Mouse (Mus musculus): Measurements from ENCODE around the gene Fat1. TPM values are rescaled to one million over a fixed set of nuclear protein-coding genes. Genes with fewer than 3 reads are reported as not detected.

Fat1 gene
- total and polyA plus RNA-seq, 3 experiments: under 0.01 TPM; not detected in 2

DNA sequence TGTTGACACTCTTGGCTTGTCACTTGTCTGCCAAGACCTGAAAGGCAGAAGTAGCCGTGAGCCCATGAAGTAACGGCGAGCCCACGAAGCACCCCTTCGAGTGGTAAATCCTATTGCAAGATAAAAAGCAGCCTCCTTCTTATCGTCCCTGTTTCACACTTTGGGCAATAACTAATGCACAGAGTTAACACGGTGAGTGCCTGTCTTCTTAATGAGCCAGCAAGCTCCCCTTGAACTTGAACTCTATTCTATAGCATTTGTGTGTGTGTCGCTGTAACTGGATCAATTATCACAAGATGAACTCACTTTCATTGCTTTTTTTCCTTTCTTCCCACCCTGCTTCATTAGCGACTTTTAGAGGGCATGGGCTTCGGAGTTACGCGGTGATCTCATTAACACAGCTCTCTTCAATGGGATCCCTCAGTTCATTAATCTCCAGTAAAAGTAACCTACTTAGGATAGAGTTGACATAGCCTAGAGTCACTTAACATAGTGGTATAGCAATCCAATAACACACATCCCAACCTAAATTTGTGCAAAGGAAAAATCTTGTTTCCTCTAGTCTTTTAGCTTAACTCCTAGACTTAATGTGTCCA, 15.7 kb upstream of the Fat1 start:
- no peak for DNase-seq (ENCODE audit: low read depth, low spot score)
- no peaks in the 10 kb centered on the region for H3K79me2 ChIP-seq (ENCODE audit: control insufficient read depth, insufficient read depth, low read length, poor library complexity)
- no peak overlapping the region for H3K4me3 ChIP-seq (ENCODE audit: control insufficient read depth in 1 of 2, insufficient read depth in 1 of 2, low read depth in 2 of 2, low read length in 2 of 2)
- no peak overlapping the region for H3K9ac ChIP-seq (ENCODE audit: control insufficient read depth, low read depth, low read length, poor library complexity, severe bottlenecking)
- no peaks in the 10 kb centered on the region for H3K36me3 ChIP-seq (ENCODE audit: control insufficient read depth in 1 of 2, insufficient read depth in 2 of 2, low read length in 2 of 2)
- H3K27me3 ChIP-seq (ENCODE audit: control insufficient read depth in 1 of 2, insufficient read depth in 2 of 2, low read length in 2 of 2): no peaks in the 10 kb centered on the region
- H3K27ac ChIP-seq (ENCODE audit: control insufficient read depth, low read depth, low read length): no peak overlapping the region
- no peaks in the 10 kb centered on the region for H3K9me3 ChIP-seq (replicated peaks; ENCODE audit: insufficient read depth, low read length)
- TF ChIP-seq MYC (IDR thresholded peaks at IDR 0.05; ENCODE audit: low read depth, low read length) (no peak), CHD1 (IDR thresholded peaks at IDR 0.05; ENCODE audit: low read depth, low read length) (no peak), GABPA (IDR thresholded peaks at IDR 0.05; ENCODE audit: low read depth, low read length) (no peak), ZKSCAN1 (IDR thresholded peaks at IDR 0.05; ENCODE audit: low read depth, low read length) (no peak), EP300 (IDR thresholded peaks at IDR 0.05; ENCODE audit: low read depth in 1 of 2, low read length in 2 of 2) (no peak), POLR2A (IDR thresholded peaks at IDR 0.05; ENCODE audit: control insufficient read depth in 1 of 2, insufficient read depth in 1 of 2, low read depth in 1 of 2, low read length in 2 of 2, poor library complexity in 1 of 2) (no peak), POLR2AphosphoS5 (IDR thresholded peaks at IDR 0.05; ENCODE audit: borderline replicate concordance, low read depth, low read length) (no peak), CHD2 (IDR thresholded peaks at IDR 0.05; ENCODE audit: low read length) (no peak), USF2 (IDR thresholded peaks at IDR 0.05; ENCODE audit: borderline replicate concordance in 1 of 2, insufficient read depth in 1 of 2, low read depth in 1 of 2, low read length in 2 of 2) (no peak), SMC3 (IDR thresholded peaks at IDR 0.05; ENCODE audit: low read depth, low read length) (no peak), MAFK (IDR thresholded peaks at IDR 0.05; ENCODE audit: borderline replicate concordance, low read depth, low read length) (no peak), TAL1 (IDR thresholded peaks at IDR 0.05; ENCODE audit: low read length) (no peak), TCF12 (IDR thresholded peaks at IDR 0.05; ENCODE audit: low read depth, low read length) (no peak)
- H3K4me1 ChIP-seq (ENCODE audit: control insufficient read depth in 1 of 2, insufficient read depth in 2 of 2, low read length in 2 of 2): no peaks in the 10 kb centered on the region

DNA sequence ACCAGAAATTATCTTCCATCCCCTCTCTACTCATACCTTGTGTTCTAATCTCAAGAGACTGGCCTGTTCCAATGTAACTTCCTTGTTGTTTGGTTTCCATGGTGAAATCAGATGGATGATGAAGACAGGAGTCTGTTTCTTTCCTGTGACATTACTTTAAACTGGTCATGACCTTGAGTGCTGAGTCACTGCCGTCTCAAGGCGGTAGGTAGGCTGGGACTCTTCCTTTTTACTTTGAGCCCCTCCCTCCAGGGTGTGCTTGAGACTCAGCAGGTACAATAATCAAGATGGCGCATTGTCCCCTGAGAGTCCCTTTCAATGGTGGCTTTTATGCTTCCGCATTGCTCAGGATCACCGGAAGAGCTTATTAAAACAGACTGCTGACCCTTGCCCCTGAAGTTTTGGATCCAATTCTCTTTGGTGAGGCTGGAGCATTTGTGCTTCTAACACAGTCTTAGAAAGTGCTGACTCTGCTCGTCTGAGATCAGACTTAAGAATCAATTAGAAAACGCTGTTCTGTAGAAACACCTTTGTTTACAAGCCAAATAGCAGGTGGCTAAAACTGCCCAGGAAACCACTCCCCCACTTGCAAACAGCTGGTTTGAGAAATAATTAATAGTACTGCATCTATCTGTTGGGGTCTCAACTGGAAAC, 14.7 kb upstream of the Fat1 start:
- Histone ChIP-seq H3K36me3 (ENCODE audit: control insufficient read depth in 1 of 2, insufficient read depth in 2 of 2, low read length in 2 of 2) (no peaks in the 10 kb centered on the region), H3K79me2 (ENCODE audit: control insufficient read depth, insufficient read depth, low read length, poor library complexity) (no peaks in the 10 kb centered on the region), H3K4me1 (ENCODE audit: control insufficient read depth in 1 of 2, insufficient read depth in 2 of 2, low read length in 2 of 2) (no peaks in the 10 kb centered on the region), H3K27me3 (ENCODE audit: control insufficient read depth in 1 of 2, insufficient read depth in 2 of 2, low read length in 2 of 2) (no peaks in the 10 kb centered on the region), H3K9ac (ENCODE audit: control insufficient read depth, low read depth, low read length, poor library complexity, severe bottlenecking) (no peak overlapping the region), H3K27ac (ENCODE audit: control insufficient read depth, low read depth, low read length) (no peak overlapping the region), H3K4me3 (ENCODE audit: control insufficient read depth in 1 of 2, insufficient read depth in 1 of 2, low read depth in 2 of 2, low read length in 2 of 2) (no peak overlapping the region), H3K9me3 (replicated peaks; ENCODE audit: insufficient read depth, low read length) (no peaks in the 10 kb centered on the region)
- TF ChIP-seq MEF2A (IDR thresholded peaks at IDR 0.05; ENCODE audit: extremely low read depth, insufficient replicate concordance, low read depth, low read length, poor library complexity, severe bottlenecking) (no peak), CHD1 (IDR thresholded peaks at IDR 0.05; ENCODE audit: low read depth, low read length) (no peak), TAL1 (IDR thresholded peaks at IDR 0.05; ENCODE audit: low read length) (no peak), EP300 (IDR thresholded peaks at IDR 0.05; ENCODE audit: low read depth in 1 of 2, low read length in 2 of 2) (no peak)
- no peak for DNase-seq (ENCODE audit: low read depth, low spot score)
